Mouse (Mus musculus) kidney, postnatal 36 days (tissue): ENCODE measurements around the gene Rtp4.
A peak's percentile ranks its signal among the peaks of the same experiment; 100 is the strongest.

Experiments used
- DNase-seq, 2 experiments: peaks; one replicate each; pipeline ENCODE4 v3.0.0; 2021 to 2022; ENCODE audit warnings: mixed read lengths in 2 of 2

The Rtp4 gene

DNA sequence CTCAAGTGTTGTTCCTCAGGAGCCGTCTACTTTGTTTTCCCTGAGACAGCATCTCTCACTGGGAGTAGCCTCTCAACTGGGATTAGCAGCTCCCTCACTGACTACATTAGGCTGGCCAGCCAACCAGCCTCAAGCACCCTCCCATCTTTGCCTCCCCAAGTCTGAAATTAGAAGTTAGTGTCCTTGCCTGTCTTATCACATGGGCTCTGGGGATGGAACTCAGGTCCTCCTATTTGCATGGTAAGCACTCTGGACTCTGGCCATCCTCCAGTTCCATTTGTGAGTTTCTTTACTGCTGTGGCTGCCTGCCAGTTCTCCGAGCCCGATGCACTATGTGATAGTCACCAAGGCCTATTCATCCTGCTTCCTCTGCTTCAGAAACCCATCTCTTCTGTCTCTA, 4.3 kb upstream of the Rtp4 start:
- peak; percentile 88 for DNase-seq

DNA sequence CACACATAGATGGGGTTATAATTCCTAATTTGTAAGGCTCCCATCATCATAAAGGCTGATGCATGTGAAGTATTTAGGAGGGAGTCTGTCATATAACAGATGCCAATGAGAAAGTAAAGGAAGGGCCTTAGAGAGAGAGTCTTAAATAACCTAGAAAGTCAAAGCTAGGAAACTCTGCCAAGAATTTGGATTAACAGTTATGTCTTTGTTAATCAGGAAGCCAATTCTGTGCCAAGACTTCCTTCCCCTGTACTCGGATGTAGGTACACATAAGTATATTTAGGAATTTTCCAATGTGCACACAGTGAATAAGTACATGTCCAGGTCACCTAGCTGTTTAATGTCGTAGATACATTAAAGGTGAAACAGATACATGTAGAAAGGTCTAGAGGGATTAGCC, 3.5 kb upstream of the Rtp4 start:
- DNase-seq = no peak

DNA sequence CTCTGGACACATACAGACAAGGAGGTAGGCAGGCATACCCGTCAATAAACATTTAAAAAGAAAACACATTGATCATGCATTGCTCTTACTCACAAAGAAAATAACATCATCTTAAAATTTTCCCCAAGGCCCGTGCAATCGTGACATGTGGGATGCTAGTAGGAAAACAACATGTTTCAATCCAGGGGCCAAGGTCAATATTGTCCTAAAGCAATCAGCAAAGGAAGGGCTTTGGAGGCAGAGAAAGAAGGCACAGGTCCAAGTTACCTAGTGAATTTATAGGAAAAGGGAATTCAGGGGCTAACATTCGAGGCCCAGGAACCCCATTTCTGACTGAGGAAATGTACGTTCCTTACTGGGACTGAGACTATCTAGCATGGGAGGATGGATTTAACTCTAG, 2.9 kb upstream of the Rtp4 start:
- no peak for DNase-seq

DNA sequence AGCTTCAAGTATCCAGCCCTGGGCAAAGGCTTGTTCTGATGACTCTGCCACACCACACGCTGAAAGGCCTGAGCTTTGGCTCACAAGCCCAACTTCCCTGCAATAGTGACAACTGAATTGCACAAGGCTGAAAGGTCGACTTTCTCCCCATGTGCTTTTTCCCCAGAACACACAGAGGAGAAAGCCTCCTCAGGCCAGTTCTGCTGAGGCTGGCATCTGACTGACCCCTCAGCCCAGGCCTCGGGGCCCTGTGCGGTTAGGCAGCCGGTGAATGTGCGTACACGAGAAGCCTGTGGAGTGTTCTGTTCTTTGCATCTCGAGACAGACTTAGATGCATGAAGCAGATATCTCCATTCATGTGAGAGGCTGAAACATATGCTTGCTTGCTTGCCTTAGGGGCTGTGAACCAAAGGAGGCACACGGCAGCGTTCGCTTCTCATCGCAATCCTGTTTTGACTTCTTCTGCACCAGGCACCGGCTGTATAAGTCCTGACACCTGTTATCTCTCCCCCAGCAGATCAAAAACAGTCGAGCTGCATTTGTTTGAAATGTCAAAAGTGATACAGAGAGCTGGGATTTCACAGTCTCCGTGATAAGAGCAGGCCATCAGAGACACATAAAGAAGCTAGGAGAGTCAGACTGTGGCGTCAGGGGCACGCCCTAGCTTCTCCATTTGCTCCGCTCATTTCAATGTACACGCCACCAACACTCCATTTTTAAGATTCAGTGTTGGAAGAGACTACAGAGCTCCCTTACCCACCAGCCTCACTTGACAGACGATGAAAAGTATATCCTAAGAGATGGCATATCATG, 2.1 kb upstream of the Rtp4 start:
- DNase-seq = peak; percentile 32 to 34

DNA sequence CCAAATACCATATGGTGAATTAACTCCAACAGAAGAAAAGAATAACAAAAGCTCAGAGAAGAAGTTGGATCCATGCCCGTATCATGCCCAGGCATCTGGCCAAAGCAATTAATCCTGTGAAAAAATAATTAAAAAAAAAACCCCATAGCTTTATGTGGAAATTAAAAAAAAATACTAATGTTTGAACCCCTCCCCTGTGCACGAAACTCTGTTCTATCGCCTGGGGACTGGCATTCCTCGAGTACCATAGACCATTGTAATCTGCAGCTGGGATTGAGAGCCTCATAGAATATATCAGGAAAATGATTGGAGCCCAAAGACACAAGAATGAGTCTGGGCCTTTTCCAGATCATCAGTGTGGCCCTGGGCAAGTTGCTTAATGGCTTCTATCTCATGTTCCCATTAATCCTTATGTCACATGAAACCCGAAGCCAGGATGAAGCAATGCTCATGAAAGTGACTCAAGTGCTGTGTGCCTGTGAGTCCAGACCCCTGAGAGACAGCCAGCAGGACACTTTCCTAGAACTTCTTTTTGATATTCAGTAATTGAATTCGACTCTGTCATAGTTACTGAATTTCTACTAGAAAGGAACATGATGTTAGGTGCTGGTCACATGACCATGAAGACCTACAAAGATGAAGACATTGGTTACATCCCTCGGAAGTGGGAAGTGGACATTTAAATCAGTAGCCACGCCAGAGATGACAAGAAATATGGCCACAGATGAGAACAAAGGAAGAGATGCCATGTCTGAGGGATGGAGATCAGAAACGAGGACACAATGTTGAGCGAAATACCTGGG, 1.3 kb upstream of the Rtp4 start:
- DNase-seq = no peak

DNA sequence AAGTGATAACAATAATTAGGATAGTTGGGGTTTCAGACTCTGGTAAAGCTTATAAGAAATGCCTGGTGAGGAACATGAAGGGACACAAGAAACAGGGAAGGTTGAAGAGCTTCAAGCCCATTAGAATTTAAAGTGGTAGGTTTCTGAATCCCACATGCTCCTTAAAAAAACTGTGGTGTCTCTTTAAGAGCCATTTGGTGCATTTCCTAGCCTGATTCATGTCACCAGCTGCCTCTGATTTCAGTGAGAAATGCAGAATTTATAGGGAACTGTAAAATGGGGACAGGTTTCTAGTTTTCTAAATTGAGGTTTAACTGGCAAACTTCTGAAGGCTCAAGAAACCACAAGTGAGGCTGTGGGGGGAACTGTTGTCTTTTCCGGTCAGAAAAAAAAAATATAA, 320 bp upstream of the Rtp4 start:
- no peak for DNase-seq

DNA sequence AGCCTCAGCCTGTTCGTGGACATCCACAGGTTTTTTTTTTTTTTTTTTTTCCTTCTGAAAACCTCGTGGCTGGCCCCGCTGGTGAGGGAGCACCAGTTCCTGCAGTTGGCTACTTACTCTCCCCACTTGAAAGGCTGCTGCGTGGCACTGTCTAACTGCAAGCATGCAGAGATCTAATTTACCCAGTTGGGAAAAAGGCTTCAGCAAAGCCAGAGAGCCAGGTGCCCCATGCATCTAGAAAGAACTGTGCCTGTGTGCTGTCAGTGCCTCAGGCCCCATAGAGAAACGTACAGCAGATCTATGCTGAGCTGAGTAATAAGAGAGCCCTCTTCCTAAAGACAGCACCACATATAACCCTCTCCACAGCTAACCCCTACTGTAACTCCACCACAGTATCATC, 1.0 kb downstream of the Rtp4 start:
- DNase-seq = no peak

DNA sequence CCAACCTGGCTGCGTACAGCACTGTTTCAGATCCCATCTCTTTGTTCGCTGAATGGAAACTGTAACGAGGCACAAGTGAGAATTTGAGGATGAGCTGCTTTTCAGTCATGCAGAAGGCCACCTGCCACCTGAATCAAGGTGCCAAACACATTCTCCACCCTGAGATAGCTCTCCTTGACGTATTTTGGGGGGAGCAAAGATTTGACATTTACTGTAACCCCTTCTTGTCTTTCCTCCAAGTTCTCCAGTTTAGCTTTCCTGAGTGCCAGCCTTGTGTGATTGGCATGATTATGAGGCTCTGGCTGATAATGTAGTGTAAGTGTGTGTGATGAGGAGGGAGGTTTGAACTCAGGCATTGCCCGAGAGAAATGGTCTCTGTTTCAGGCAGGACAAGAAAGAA, 2.0 kb downstream of the Rtp4 start:
- no peak for DNase-seq

DNA sequence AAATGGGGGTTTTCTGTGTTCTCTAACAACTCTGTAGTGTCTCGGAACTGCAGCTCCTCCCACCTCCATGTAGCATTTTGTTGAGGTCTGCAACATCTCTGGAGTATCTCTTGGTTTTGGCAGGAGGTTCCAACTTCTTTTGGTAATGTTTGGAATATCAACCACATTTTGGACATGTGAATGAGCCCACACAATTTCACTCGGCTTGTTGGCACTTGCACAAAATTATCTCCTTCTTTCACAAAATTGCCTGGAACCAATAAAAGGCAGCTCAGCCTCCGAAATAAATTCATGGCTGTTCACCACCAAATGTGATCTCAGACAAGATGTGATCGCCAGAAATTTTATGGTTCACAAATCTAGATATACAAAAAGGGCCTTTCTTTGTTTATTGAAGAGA, 9.1 kb downstream of the Rtp4 start:
- DNase-seq = no peak

DNA sequence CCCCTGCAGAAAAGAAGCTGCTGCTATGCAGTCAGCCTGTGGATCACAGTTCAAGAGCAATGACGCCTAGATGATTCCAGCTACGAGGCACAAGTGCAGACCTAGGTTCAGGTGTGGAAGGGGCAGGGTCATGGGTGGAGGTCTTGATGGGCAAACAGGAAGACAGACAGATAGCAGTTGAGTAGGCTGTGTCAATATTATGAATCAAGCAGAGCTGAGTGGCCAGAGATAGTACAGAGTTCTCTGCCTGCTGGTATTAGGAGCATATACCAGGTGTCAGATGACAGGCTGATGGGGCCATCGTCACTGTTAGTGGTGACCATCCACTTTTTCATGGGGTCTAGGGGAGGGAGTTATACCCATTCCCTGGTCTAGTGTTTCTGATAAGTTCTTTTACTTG, 13.6 kb downstream of the Rtp4 start:
- DNase-seq = no peak

DNA sequence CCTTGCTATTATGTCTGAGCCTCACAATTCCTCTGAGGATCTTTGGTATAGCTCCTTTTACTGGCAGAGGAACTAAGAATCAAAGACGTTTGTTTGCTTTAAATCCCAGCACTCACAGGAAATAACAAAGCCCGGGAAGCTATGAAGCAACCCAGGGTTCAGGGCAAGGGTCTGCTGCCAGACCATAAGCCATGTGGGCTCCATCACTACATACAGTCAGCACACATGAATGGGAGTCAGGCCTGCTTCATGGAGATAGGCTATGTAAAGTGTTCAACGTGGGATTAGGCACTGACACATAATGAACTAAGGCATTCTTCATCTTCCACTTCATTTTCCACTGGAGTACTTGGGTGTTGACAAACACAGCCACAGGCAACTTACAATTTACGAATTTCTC, 21.0 kb downstream of the Rtp4 start:
- DNase-seq = no peak

DNA sequence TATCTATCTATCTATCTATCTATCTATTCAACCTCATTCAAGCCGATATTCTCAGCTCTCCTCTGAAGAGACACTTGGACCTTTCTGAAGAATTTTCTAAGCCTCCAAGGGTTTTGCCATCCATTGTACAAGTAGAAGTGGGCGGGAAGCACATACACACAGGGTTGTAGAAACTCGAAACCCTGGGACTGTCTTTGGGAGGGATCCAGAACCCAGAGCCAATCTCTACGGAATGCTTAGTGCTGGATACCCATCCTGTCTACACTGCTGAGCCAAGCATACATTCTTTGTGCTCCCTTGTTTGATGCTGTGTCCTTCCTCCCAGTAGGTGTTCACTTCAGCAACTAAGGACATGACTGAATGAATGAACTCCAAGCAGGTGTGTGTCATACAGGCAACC, 22.8 kb downstream of the Rtp4 start:
- no peak for DNase-seq

DNA sequence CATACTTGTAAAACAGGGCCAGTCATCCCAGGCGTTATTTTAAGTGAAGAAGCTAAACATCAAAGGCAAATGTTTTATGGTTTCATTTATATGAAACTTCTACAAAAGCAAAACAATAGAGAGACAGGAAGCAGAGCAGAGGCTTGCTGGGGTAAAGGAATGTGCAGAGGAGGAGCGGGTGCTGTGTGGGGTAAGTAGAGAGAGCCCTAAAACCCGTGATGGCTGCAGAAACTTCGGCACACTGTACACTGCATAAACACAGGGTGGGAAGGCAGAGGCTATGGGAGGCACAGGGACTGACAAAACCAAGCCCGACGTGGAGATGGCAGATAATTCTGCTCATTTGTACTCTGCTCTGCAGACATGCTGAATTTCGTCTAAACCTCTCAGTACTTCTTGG, 24.3 kb downstream of the Rtp4 start:
- DNase-seq = no peak

DNA sequence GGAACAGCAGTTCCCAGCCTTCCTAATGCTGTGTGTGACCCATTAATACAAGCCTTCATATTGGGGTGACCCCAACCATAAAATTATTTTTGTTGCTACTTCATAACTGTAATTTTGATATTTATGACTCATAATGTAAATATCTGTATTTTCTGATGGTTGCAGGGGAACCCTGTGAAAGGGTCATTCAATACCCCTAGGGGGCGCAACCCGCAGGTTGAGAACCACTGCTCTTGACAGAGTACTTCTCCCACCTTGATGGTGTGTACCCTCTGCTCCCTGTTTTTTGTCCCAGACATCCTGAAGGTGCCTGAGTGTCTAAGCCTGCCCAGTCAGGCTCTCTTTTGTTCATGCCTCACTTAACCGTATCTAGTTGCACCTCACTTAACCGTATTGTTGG, 27.7 kb downstream of the Rtp4 start:
- DNase-seq = peak in 1 of 2 experiments; percentile 35

DNA sequence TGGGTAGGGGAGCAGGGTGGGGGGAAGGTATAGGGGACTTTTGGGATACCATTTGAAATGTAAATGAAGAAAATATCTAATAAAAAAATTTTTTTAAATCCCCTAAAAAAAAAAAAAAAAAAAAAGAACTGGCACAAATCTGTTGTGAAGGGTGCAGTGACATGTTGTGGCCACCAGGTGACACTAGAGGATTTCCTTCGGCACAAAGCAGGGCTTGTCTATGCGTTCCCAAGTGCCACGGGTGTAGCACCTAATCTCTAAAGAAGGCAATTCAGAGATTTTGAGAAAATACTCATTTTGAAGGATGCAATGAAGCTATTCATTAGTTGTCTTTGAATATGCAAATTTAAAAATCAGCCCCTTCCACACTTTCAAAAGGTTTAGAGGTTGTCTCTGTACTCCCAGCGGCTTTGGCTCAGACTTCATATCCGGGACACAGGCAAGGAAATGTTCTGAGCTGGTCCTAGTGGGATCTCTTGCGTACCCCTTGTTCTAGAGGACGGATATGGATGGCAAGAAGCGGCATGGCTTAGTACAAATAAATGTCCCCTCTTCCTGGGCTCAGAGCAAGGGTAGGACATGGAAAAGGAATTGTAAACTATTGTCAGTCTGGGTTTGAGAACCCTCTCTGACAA, 30.4 kb downstream of the Rtp4 start:
- DNase-seq = peak; percentile 66 to 80

DNA sequence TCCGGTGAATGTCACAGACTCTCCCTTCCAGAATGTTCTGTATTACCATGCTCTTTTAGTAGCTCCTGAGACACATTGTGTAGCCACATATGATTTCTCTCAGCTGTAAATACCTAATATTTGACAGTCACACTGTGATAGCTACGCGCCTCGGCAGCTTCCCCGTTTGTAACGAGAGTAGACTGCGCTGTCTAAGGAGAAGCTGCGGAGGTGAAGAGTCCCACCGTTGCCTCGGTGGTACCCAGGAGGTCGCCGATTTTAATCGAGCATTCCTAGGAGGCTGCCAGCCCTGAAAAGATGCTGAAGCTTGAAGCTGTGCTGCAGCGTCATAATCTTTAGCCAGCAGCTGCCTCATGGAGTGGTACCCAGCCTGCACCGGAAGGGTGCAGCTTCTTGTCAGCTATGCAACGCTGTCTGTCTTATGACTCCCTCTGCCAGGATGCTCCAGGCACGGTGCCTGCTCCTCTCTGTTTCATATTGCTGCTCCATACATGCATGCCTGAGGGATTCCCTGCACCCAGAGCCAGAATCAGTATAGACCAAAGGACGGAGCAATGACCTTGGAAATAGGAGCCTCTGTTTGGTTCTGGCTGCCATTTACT, 31.0 kb downstream of the Rtp4 start:
- no peak for DNase-seq

DNA sequence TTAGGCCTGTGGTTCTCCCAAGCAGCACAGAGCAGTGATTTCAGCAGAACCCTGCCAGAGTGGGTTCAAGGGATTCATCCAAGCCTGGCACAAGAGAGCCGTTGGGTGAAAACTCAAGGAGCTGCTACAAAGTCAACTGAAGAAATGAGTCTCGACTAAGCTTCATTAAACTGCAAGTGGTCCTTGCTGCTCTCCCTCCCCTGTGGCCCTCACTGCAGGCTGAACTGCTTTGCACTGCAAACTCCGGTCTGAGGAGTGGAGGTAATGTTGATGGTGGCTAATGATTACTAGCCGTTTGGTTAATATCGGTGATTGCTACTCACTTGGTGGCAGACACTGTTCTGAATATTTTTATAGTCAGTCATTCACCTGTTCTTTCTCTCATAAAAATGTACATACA, 34.6 kb downstream of the Rtp4 start:
- DNase-seq = no peak

DNA sequence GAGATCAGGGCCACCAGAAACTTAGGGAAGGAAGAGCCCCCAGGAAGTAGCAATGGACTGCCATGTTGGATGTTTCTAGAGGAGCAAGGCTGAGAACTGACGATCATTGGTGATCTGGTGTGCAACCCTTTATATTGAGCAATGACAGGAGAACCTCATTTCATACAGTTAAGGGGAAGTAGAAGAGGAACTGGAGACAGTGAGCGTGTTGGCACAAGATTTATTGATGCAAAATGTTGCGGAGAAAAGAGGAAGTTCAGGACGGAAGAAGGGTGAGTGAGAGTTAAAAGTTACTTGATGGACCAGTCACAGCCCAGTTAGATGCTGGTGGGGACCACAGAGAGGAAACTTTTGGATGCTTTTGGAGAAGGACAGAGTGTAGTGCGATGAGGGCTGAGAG, 37.1 kb downstream of the Rtp4 start:
- DNase-seq = no peak

DNA sequence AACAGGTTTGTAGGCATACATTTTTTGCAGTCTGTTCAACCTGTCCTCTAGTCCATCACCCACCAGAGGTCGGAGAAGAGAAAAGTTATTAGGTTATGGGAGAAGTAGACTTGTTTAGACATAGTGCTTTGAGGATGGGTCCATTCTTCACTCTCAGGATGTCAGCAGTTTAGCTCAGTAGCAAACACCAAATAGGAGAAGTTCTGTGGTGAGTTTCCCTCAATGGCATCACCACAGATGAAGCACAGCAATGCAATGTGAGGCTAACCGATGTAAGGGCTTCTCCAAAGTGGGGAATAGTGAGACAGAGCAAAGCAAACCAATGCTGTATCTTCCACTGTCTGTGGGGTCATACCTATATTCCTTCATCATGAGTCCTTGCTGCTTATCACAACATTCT, 37.6 kb downstream of the Rtp4 start:
- no peak for DNase-seq

DNA sequence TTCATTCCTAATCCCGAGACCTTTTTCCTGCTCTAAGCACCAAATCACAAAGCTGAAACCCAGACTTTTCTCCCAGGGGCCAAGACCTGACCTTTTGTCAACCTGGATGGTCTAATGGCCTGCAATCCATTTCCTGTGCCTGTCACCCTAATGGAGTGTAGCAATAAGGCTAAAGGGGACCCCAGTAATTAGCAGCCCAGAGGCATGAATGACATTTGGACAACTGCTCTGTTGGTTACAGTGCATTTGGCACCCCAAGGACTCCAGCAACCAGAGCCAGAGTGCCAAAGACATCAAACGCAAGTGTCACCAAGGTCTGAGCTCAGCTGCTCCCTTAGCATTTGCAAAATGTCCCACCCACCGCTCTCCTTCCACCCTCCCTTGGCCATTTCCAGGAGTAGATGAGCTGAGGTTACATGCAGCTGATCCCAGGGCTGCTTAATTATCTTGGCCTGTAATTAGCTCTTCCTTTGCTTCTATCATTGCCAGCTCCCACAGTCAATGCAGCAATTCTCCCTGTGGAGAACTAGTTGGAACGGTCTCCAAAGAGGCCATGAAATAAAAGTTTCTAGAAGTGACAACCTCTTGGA, 48.4 kb downstream of the Rtp4 start:
- no peak for DNase-seq

DNA sequence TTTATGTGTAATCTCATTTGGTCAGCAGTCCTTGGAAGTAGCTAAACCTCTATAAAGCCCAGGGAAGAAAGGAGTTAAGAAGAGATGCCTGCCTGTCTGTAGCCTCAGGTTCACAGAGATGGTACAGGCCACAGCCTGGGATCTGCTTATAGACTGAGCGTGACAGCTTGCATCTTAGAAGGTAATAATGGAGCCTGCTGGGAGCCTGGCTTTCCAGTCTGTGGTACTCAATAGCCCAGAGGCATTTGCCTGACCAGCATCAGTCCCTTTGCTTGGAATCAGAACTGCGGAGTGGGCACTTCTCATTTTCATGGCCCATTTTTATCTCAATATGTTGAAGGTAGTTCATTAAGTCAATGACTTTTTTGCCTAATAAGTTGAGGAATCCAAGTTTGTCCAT, 54.5 kb downstream of the Rtp4 start:
- DNase-seq = no peak

DNA sequence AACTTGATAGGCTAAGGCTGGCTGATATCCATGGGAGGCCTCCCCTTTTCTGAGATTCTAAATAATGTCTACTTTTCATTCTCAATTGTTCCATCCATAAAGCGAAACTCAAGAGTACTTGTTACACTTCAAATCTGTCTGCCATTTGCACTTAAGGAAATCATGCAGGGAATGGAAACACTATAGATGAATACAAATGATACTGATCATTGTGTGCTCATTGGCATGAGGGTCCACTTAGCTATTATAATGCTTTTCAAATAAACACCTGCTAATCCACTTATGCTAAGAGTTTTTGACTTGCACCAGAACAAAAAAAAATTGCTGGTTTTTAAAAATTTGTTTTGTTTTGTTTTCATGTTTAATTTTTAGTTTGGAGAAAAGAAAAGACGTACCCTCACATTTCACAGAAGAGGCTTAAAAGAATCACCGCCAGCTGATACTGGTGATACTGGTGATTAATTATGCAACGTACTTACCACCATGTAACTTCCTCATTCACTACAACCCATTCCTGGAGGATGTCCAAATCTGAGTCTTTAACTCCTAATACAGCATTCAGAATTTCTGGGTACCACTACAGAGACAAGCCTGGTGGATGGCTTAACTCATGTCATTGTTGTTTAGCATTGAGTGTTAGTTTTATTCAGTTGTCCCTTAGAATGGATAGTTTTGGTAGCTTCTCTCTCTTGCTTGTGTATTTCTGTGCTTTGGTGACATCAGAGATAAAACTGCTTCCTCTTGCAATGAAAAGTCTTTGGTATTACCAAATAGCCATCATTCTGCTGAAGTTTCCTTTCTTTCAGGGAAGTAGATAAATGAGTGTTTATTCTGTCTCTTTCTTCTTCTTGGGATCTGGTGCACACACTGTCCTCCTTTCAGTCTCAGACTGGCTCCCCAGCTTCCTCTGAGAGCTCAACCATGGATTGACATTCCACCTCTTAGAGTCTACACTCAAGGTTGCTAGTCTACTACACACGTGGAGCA, 71.3 kb downstream of the Rtp4 start:
- DNase-seq = no peak
